Mouse (Mus musculus): ENCODE data around the gene Accsl. TPM values are rescaled to one million over a fixed set of nuclear protein-coding genes. Genes with fewer than 3 reads are reported as not detected.

Accsl gene
- total and polyA plus RNA-seq, 3 experiments: 0.30 to 0.63 TPM; not detected in 1

- H3K27ac ChIP-seq (ENCODE audit: insufficient read depth, low read depth): no peak overlapping the region
- no peak overlapping the region for H3K9ac ChIP-seq (ENCODE audit: insufficient read depth, low read depth)
- peaks cover 1% of the 10 kb centered on the region for H3K9me3 ChIP-seq (replicated peaks; ENCODE audit: low read length)
- in situ Hi-C loops (cut with MboI; ENCODE audit: low pct_ligation_motif_present, low pct_unique_long_range_greater_than_20kb, low sequenced_read_pairs) (no loop called here), dilution Hi-C loops (cut with MboI; ENCODE audit: extremely low pct_ligation_motif_present, extremely low pct_unique_long_range_greater_than_20kb, low sequenced_read_pairs) (no loop called here)
- TF ChIP-seq EP300 (IDR thresholded peaks at IDR 0.05; ENCODE audit: low read length) (no peak), ZC3H11A (IDR thresholded peaks at IDR 0.05; ENCODE audit: low read depth, low read length) (no peak), MAZ (IDR thresholded peaks at IDR 0.05; ENCODE audit: low read depth, low read length) (no peak), PAX5 (IDR thresholded peaks at IDR 0.05; ENCODE audit: low read length) (no peak), ETS1 (conservative IDR thresholded peaks at IDR 0.05; ENCODE audit: low read depth, low read length) (no peak), CHD2 (IDR thresholded peaks at IDR 0.05; ENCODE audit: low read length) (no peak), SMC3 (IDR thresholded peaks at IDR 0.05; ENCODE audit: low read depth, low read length) (no peak), RAD21 (IDR thresholded peaks at IDR 0.05; ENCODE audit: low read depth, low read length) (no peak), CHD1 (IDR thresholded peaks at IDR 0.05; ENCODE audit: low read depth, low read length) (no peak), MAX (IDR thresholded peaks at IDR 0.05; ENCODE audit: low read length) (no peak)
- no peaks in the 10 kb centered on the region for H3K4me1 ChIP-seq (ENCODE audit: control insufficient read depth in 1 of 2, insufficient read depth in 2 of 2)
- peaks cover 11 to 81% of the 10 kb centered on the region in 2 experiments for H3K36me3 ChIP-seq (replicated peaks in 1 of 2; ENCODE audit: control insufficient read depth in 1 of 2, insufficient read depth in 1 of 2, low read length in 1 of 2)
- no peaks in the 10 kb centered on the region for H3K79me2 ChIP-seq (replicated peaks; ENCODE audit: control insufficient read depth, extremely low read depth, insufficient read depth, poor library complexity, severe bottlenecking)
- no peak for DNase-seq (ENCODE audit: extremely low read depth)
- no peaks in the 10 kb centered on the region for H3K27me3 ChIP-seq (replicated peaks)
- H3K4me2 ChIP-seq (ENCODE audit: insufficient read depth, low read depth, poor library complexity, severe bottlenecking): no peak overlapping the region
- no peak overlapping the region for H3K4me3 ChIP-seq (replicated peaks in 1 of 3; ENCODE audit: low read depth in 2 of 3, low read length in 2 of 3, poor library complexity in 1 of 3)
These were observed 30.0 kb downstream of the Accsl start for GRCm38 (mm10) chr2:93838931-93839330.

- no peak overlapping the region for H3K4me3 ChIP-seq (replicated peaks in 1 of 3; ENCODE audit: low read depth in 2 of 3, low read length in 2 of 3, poor library complexity in 1 of 3)
- H3K27me3 ChIP-seq (replicated peaks): no peaks in the 10 kb centered on the region
- H3K4me1 ChIP-seq (ENCODE audit: control insufficient read depth in 1 of 2, insufficient read depth in 2 of 2): no peaks in the 10 kb centered on the region
- H3K27ac ChIP-seq (ENCODE audit: insufficient read depth, low read depth): no peak overlapping the region
- H3K4me2 ChIP-seq (ENCODE audit: insufficient read depth, low read depth, poor library complexity, severe bottlenecking): no peak overlapping the region
- DNase-seq (ENCODE audit: extremely low read depth): no peak
- H3K9ac ChIP-seq (ENCODE audit: insufficient read depth, low read depth): no peak overlapping the region
- H3K9me3 ChIP-seq (replicated peaks; ENCODE audit: low read length): peaks cover 3% of the 10 kb centered on the region
- dilution Hi-C loops (cut with MboI; ENCODE audit: extremely low pct_ligation_motif_present, extremely low pct_unique_long_range_greater_than_20kb, low sequenced_read_pairs) (no loop called here), in situ Hi-C loops (cut with MboI; ENCODE audit: low pct_ligation_motif_present, low pct_unique_long_range_greater_than_20kb, low sequenced_read_pairs) (no loop called here)
- no peak for TF ChIP-seq ETS1 (conservative IDR thresholded peaks at IDR 0.05; ENCODE audit: low read depth, low read length)
- no peak for TF ChIP-seq IRF4 (IDR thresholded peaks at IDR 0.05; ENCODE audit: low read depth, low read length)
- no peak for TF ChIP-seq NRF1 (IDR thresholded peaks at IDR 0.05; ENCODE audit: low read depth, low read length)
- no peak for TF ChIP-seq SIN3A (IDR thresholded peaks at IDR 0.05; ENCODE audit: low read length)
- H3K36me3 ChIP-seq (replicated peaks in 1 of 2; ENCODE audit: control insufficient read depth in 1 of 2, insufficient read depth in 1 of 2, low read length in 1 of 2): peaks cover 6 to 60% of the 10 kb centered on the region in 2 experiments
- no peaks in the 10 kb centered on the region for H3K79me2 ChIP-seq (replicated peaks; ENCODE audit: control insufficient read depth, extremely low read depth, insufficient read depth, poor library complexity, severe bottlenecking)
These were observed 32.6 kb downstream of the Accsl start for GRCm38 (mm10) chr2:93836232-93836785.

GRCm38 (mm10) chr2:93835596-93835995 lies 33.4 kb downstream of the Accsl start:
- TF ChIP-seq MAFK (IDR thresholded peaks at IDR 0.05; ENCODE audit: insufficient replicate concordance, low read length) (no peak), CTCF (conservative IDR thresholded peaks at IDR 0.05 in 1 of 2, IDR thresholded peaks at IDR 0.05 in 1 of 2; ENCODE audit: low read depth in 2 of 2, low read length in 2 of 2) (no peak), E2F4 (IDR thresholded peaks at IDR 0.05; ENCODE audit: insufficient replicate concordance, low read depth, low read length) (no peak), TCF12 (IDR thresholded peaks at IDR 0.05; ENCODE audit: low read depth, low read length) (no peak), SMC3 (IDR thresholded peaks at IDR 0.05; ENCODE audit: low read depth, low read length) (no peak), ETS1 (conservative IDR thresholded peaks at IDR 0.05; ENCODE audit: low read depth, low read length) (no peak), KAT2A (IDR thresholded peaks at IDR 0.05; ENCODE audit: insufficient replicate concordance, low read length) (no peak), UBTF (IDR thresholded peaks at IDR 0.05; ENCODE audit: low read depth, low read length) (no peak), RCOR1 (conservative IDR thresholded peaks at IDR 0.05; ENCODE audit: low read depth, low read length) (no peak), ZNF384 (IDR thresholded peaks at IDR 0.05; ENCODE audit: low read depth, low read length) (no peak), RAD21 (IDR thresholded peaks at IDR 0.05; ENCODE audit: low read depth, low read length) (no peak)
- H3K79me2 ChIP-seq (replicated peaks; ENCODE audit: control insufficient read depth, extremely low read depth, insufficient read depth, poor library complexity, severe bottlenecking): no peaks in the 10 kb centered on the region
- no peak overlapping the region for H3K27ac ChIP-seq (ENCODE audit: insufficient read depth, low read depth)
- H3K4me2 ChIP-seq (ENCODE audit: insufficient read depth, low read depth, poor library complexity, severe bottlenecking): no peak overlapping the region
- in situ Hi-C loops (cut with MboI; ENCODE audit: low pct_ligation_motif_present, low pct_unique_long_range_greater_than_20kb, low sequenced_read_pairs) (no loop called here), dilution Hi-C loops (cut with MboI; ENCODE audit: extremely low pct_ligation_motif_present, extremely low pct_unique_long_range_greater_than_20kb, low sequenced_read_pairs) (no loop called here)
- peaks cover 6 to 54% of the 10 kb centered on the region in 2 experiments for H3K36me3 ChIP-seq (replicated peaks in 1 of 2; ENCODE audit: control insufficient read depth in 1 of 2, insufficient read depth in 1 of 2, low read length in 1 of 2)
- no peak for DNase-seq (ENCODE audit: extremely low read depth)
- H3K4me3 ChIP-seq (replicated peaks in 1 of 3; ENCODE audit: low read depth in 2 of 3, low read length in 2 of 3, poor library complexity in 1 of 3): no peak overlapping the region
- peaks cover 2% of the 10 kb centered on the region for H3K9me3 ChIP-seq (replicated peaks; ENCODE audit: low read length)
- H3K4me1 ChIP-seq (ENCODE audit: control insufficient read depth in 1 of 2, insufficient read depth in 2 of 2): no peaks in the 10 kb centered on the region
- H3K9ac ChIP-seq (ENCODE audit: insufficient read depth, low read depth): no peak overlapping the region
- no peaks in the 10 kb centered on the region for H3K27me3 ChIP-seq (replicated peaks)
